Mouse (Mus musculus) forebrain, embryonic 15.5 days (tissue): ENCODE data around the gene Terf2ip. TPM values are rescaled to one million over a fixed set of nuclear protein-coding genes. Genes with fewer than 3 reads are reported as not detected.

Source experiments
- polyA plus RNA-seq: library from polyadenylated mRNA; unstranded; fragments of >200 nt; fragmentation: Nextera tagmentation; extraction: Ambion mirVana; gene quantifications from 2 replicates; pipeline ENCODE4 v1.2.1, GENCODE M21; 2015

Gene Terf2ip
- polyA plus RNA-seq, 1 experiment from 2014 or later: 56.2 TPM

Other genes with a start within 250 kb of the Terf2ip start
- gene Cfdp1, start 157.1 kb upstream of the Terf2ip start, polyA plus RNA-seq: 173 and 181 TPM in 2 replicates
- gene Tmem170, start 134.6 kb upstream of the Terf2ip start, polyA plus RNA-seq: 4.2 and 4.3 TPM in 2 replicates
- 2.7 and 2.8 TPM in 2 replicates for gene Chst5, start 101.0 kb upstream of the Terf2ip start, polyA plus RNA-seq
- 14.6 and 16.6 TPM in 2 replicates for gene Tmem231, start 77.5 kb upstream of the Terf2ip start, polyA plus RNA-seq
- gene Gabarapl2, start 70.7 kb upstream of the Terf2ip start, polyA plus RNA-seq: 483 and 504 TPM in 2 replicates
- gene Adat1, start 19.1 kb upstream of the Terf2ip start, polyA plus RNA-seq: 9.3 and 9.8 TPM in 2 replicates
- 178 and 179 TPM in 2 replicates for gene Kars, start 75 bp upstream of the Terf2ip start, polyA plus RNA-seq
- gene Gm6793, start 3.6 kb downstream of the Terf2ip start, polyA plus RNA-seq: 0.20 and 0.80 TPM in 2 replicates